Comparison of ENCODE assay signal across 9 mouse cellular contexts in the genomic region with DNA sequence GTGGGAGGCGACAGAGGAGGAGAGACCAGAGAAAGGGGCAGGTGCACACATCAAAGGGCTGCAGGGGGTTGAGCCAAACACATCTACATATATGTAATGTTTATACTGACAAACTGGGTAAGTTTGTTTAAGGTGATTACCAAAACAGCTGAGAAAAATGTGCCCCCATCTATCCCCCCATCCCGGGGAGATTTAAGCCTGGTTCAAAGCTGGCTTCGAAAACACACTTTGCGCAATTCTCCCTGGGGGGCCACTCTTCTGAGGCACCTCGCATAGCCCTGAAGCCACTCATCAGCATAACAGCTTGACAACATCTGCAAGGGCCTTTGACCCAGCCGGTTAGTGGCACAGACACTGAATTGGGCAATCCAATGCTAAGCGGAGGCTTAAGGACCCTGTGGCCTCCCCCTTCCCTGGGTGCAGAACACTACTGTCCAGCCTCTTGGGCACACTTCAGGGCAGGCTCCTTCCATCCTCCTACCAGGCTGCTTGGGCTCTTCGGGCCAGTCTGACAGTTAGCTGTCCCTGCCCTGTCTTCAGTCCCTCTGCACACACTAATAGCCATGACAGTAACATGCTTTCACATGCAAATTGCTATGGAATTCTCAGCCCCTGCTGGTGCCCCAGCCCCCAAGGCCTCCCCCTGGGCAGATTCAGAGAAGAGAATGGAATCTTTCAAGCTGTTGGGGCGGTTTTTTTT. TPM values are rescaled to one million over a fixed set of nuclear protein-coding genes. Genes with fewer than 3 reads are reported as not detected.
A peak's percentile ranks its signal among the peaks of the same experiment; 100 is the strongest.
DNase-seq lines count a peak whose midpoint lies in the region; ATAC-seq lines count a peak whose summit lies in the region.
"Had no signal": no experiment of that assay in that cellular context is flagged by ENCODE, and none has a peak within 500 bp of the region (broad histone marks: within the 10 kb centered on the region; RNA-seq: fewer than 3 reads in every experiment).

No protein-coding gene starts in this region.

- ATAC-seq in hindbrain, embryonic 12.5 days (ENCODE audit: low FRiP score), result peak; percentile 77
- peak; percentile 80 for ATAC-seq in neural tube, embryonic 11.5 days (ENCODE audit: insufficient read depth, low FRiP score, low TSS enrichment)

- 19% methylated on average over 9 of the region's 9 CpGs for WGBS in hindbrain, embryonic 12.5 days
- 20% methylated on average over 9 of the region's 9 CpGs for WGBS in neural tube, embryonic 11.5 days

- no peaks in the 10 kb centered on the region for H3K9me3 ChIP-seq in hindbrain, embryonic 12.5 days (replicated peaks)
- no peaks in the 10 kb centered on the region for H3K9me3 ChIP-seq in neural tube, embryonic 11.5 days (ENCODE audit: control insufficient read depth, low read length)

- DNase-seq in adrenal gland, postnatal 25 days, result peak; percentile 13
- DNase-seq in adrenal gland, adult (ENCODE audit: inconsistent age in 2 of 2, low spot score in 1 of 2), result no peak
- DNase-seq in neural tube, embryonic 11.5 days (ENCODE audit: low spot score), result peak; percentile 59
- no peak for DNase-seq in left cerebral cortex, adult 11 months (ENCODE audit: low spot score)
- no peak for DNase-seq in left cerebral cortex, postnatal 25 days (ENCODE audit: low spot score in 2 of 2)
- DNase-seq in B cell, adult 2 months, result no peak
- DNase-seq: lung, embryonic 14.5 days had no signal

- H3K4me1 ChIP-seq in brown adipose tissue, adult 24 weeks (ENCODE audit: control insufficient read depth, insufficient read depth, insufficient read length, low read length), result peaks cover 21% of the 10 kb centered on the region
- peaks cover 33% of the 10 kb centered on the region for H3K4me1 ChIP-seq in hindbrain, embryonic 12.5 days
- peaks cover 8% of the 10 kb centered on the region for H3K4me1 ChIP-seq in neural tube, embryonic 11.5 days (ENCODE audit: control insufficient read depth, insufficient read depth, low read length)

- peaks cover 42% of the 10 kb centered on the region for H3K27me3 ChIP-seq in hindbrain, embryonic 12.5 days
- 0 out of 2 replicates have a peak, but pooled peaks cover 4% of the 10 kb centered on the region for H3K27me3 ChIP-seq in neural tube, embryonic 11.5 days (ENCODE audit: control insufficient read depth, insufficient read depth, low read length)

- 0 out of 2 replicates have a peak overlapping the region, but pooled peaks have one; percentile 31 for H3K27ac ChIP-seq in brown adipose tissue, adult 24 weeks (replicated peaks; ENCODE audit: low read depth, low read length)
- peak overlapping the region; percentile 71 for H3K27ac ChIP-seq in hindbrain, embryonic 12.5 days
- H3K27ac ChIP-seq in neural tube, embryonic 11.5 days (ENCODE audit: low read depth, low read length), result peak overlapping the region; percentile 58; the same call in 1 of the 2 replicates

- H3K4me3 ChIP-seq in brown adipose tissue, adult 24 weeks (ENCODE audit: insufficient read depth, low read depth, low read length), result no peak overlapping the region
- no peak overlapping the region for H3K4me3 ChIP-seq in hindbrain, embryonic 12.5 days
- no peak overlapping the region for H3K4me3 ChIP-seq in neural tube, embryonic 11.5 days (ENCODE audit: low read depth, low read length)

- peaks cover 8% of the 10 kb centered on the region; the same call in 1 of the 2 replicates for H3K36me3 ChIP-seq in hindbrain, embryonic 12.5 days
- no peaks in the 10 kb centered on the region for H3K36me3 ChIP-seq in neural tube, embryonic 11.5 days (ENCODE audit: control insufficient read depth, insufficient read depth, low read length)

- intact Hi-C loops in left cerebral cortex, postnatal 25 days (cut with DNase I), result no loop called here

- H3K4me2 ChIP-seq in hindbrain, embryonic 12.5 days (replicated peaks), result no peak overlapping the region
- no peak overlapping the region for H3K4me2 ChIP-seq in neural tube, embryonic 11.5 days (ENCODE audit: low read depth)
- H3K4me2 ChIP-seq: lung, embryonic 14.5 days had no signal

- no peak overlapping the region for H3K9ac ChIP-seq in hindbrain, embryonic 12.5 days
- H3K9ac ChIP-seq in neural tube, embryonic 11.5 days (ENCODE audit: low read length), result no peak overlapping the region
- H3K9ac ChIP-seq: lung, embryonic 14.5 days had no signal

RNA-seq across cellular contexts. Expression of a gene that starts 16.8 kb away (rescaled TPM):
- total RNA-seq in adrenal gland, postnatal 25 days (2021), result 47.3 and 60.8 TPM in 2 replicates
- 10.3 and 17.4 TPM in 2 replicates for polyA plus RNA-seq in brown adipose tissue, adult 24 weeks (2012; ENCODE audit: insufficient read depth, insufficient read length, missing spikeins)
- 72.2 and 78.8 TPM in 2 replicates for polyA plus RNA-seq in hindbrain, embryonic 12.5 days (2016; fragmentation: Nextera tagmentation; extraction: Ambion mirVana)
- 37.3 and 40.5 TPM in 2 replicates for polyA plus RNA-seq in neural tube, embryonic 11.5 days (2014; fragmentation: Nextera tagmentation; extraction: Ambion mirVana)
- total RNA-seq in left cerebral cortex, postnatal 25 days (2021), result 10 to 100 TPM; 12.8 to 19.3 TPM

Comparison
In these comparisons a context has a peak if more than half of its experiments do, and no peak if none do; other contexts are left out.
1. DNase-seq: peak in adrenal gland, postnatal 25 days (single experiment) and neural tube, embryonic 11.5 days (single experiment); none in adrenal gland, adult (0 of 2), left cerebral cortex, adult 11 months (single experiment), left cerebral cortex, postnatal 25 days (0 of 2) and B cell, adult 2 months (0 of 2).
2. Peak in every context shown above with its lines, with median percentiles within 50 percentile points of each other: H3K27ac ChIP-seq.